Mouse (Mus musculus) kidney, postnatal 0 days (tissue): ENCODE results near the gene Cadm2. TPM values are rescaled to one million over a fixed set of nuclear protein-coding genes. Genes with fewer than 3 reads are reported as not detected.

Source experiments
- ATAC-seq: fragments of 200-750 bp; cut with Nextera tagmentation; replicated peaks from 2 replicates; pipeline ENCODE4 v1.8.0; 2017; ENCODE audit warnings: low read depth, moderate number of reproducible peaks, moderate TSS enrichment, moderate library complexity; ENCODE audit not compliant: low FRiP score
- DNase-seq: peaks from one replicate; pipeline ENCODE4 v3.0.0-alpha.2; 2016; ENCODE audit warnings: low spot score
- H3K27ac ChIP-seq: fragments of 300-500 bp; sonication (generic); 2 replicates; pipeline ENCODE4 v1.5.1; 2014; ENCODE audit warnings: mild to moderate bottlenecking
- H3K27me3 ChIP-seq: fragments of 300-500 bp; sonication (generic); 2 replicates; pipeline ENCODE4 v1.6.1; 2014; ENCODE audit warnings: low read length, mixed read lengths; ENCODE audit not compliant: insufficient read depth
- H3K36me3 ChIP-seq: fragments of 300-500 bp; sonication (generic); 2 replicates; pipeline ENCODE4 v1.6.1; 2014; ENCODE audit warnings: low read length, mixed read lengths; ENCODE audit not compliant: insufficient read depth
- H3K4me1 ChIP-seq: fragments of 300-500 bp; sonication (generic); replicated peaks from 2 replicates; pipeline ENCODE4 v1.6.1; 2014; ENCODE audit warnings: antibody characterized with exemption, low read length, mixed read lengths; ENCODE audit not compliant: insufficient read depth
- H3K4me2 ChIP-seq: fragments of 300-500 bp; sonication (generic); 2 replicates; pipeline ENCODE4 v1.6.1; 2014; ENCODE audit warnings: mild to moderate bottlenecking, low read length, moderate library complexity, mixed read lengths
- H3K4me3 ChIP-seq: fragments of 300-500 bp; sonication (generic); replicated peaks from 2 replicates; pipeline ENCODE4 v1.5.1; 2014; ENCODE audit warnings: low read depth, low read length
- H3K9ac ChIP-seq: fragments of 300-500 bp; sonication (generic); 2 replicates; pipeline ENCODE4 v1.6.1; 2014; ENCODE audit warnings: low read depth, low read length
- H3K9me3 ChIP-seq: fragments of 300-500 bp; sonication (generic); replicated peaks from 2 replicates; pipeline ENCODE4 v1.6.1; 2016; ENCODE audit warnings: low read length, inconsistent platforms, mixed read lengths
- CTCF ChIP-seq: IDR thresholded peaks from 2 replicates; pipeline ENCODE4 v1.5.1; 2016; ENCODE audit warnings: antibody characterized with exemption, low read depth, mild to moderate bottlenecking, moderate library complexity
- WGBS: fragments of 180-500 bp; shearing (Covaris S2); extraction: QIAGEN DNeasy Blood & Tissue Kit; methylation state at CpG from one replicate; pipeline ENCODE4 v1.1.7; 2014; 5-methylcytosine and 5-hydroxymethylcytosine counted together
- polyA plus RNA-seq: library from polyadenylated mRNA; unstranded; fragments of >200 nt; fragmentation: Nextera tagmentation; extraction: Ambion mirVana; gene quantifications from 2 replicates; pipeline ENCODE4 v1.2.1, GENCODE M21; 2015

The Cadm2 gene
- polyA plus RNA-seq, 1 experiment from 2014 or later = 0.11 TPM

- ATAC-seq (no peak), DNase-seq (no peak)
- Histone ChIP-seq H3K36me3 (no peaks in the 10 kb centered on the region), H3K4me2 (no peak overlapping the region), H3K4me3 (no peak overlapping the region), H3K9ac (no peak overlapping the region), H3K27me3 (no peaks in the 10 kb centered on the region), H3K27ac (no peak overlapping the region), H3K4me1 (no peaks in the 10 kb centered on the region), H3K9me3 (no peaks in the 10 kb centered on the region)
- 82% methylated on average over 3 of the region's 3 CpGs for WGBS
- TF ChIP-seq CTCF = no peak
Measured at GRCm38 (mm10) chr16:66851047-66851446, 769.7 kb downstream of the Cadm2 start.

- no peaks in the 10 kb centered on the region for H3K36me3 ChIP-seq
- H3K27me3 ChIP-seq = no peaks in the 10 kb centered on the region
- no peaks in the 10 kb centered on the region for H3K4me1 ChIP-seq
- DNase-seq = no peak
- TF ChIP-seq CTCF = no peak
- WGBS = 91% methylated on average over 3 of the region's 3 CpGs
- ATAC-seq = no peak
- H3K27ac ChIP-seq = no peak overlapping the region
- no peak overlapping the region for H3K4me3 ChIP-seq
- H3K9me3 ChIP-seq = no peaks in the 10 kb centered on the region
- H3K4me2 ChIP-seq = no peak overlapping the region
- no peak overlapping the region for H3K9ac ChIP-seq
Measured at GRCm38 (mm10) chr16:66824866-66825265, 795.8 kb downstream of the Cadm2 start.

DNA sequence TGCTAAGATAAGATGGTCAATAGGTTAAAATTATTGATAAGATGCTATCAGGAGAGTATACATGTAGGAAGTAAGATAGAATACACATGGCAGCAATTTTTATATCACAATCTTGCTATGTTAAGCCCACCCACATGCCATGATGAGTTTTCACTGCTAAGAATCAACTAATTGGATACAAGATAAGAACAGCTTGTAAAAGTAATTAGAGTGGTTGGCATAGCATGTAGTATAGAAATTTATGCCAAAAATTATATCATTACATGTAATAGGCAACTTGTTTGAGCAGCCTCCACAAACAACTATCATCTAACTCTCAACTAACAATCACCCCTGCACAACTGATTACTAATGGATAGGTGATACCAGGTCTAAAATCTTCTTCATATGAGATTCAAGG lies 809.2 kb downstream of the Cadm2 start:
- Histone ChIP-seq H3K9ac (no peak overlapping the region), H3K27me3 (no peaks in the 10 kb centered on the region), H3K4me1 (no peaks in the 10 kb centered on the region), H3K27ac (no peak overlapping the region), H3K36me3 (no peaks in the 10 kb centered on the region), H3K4me2 (no peak overlapping the region), H3K9me3 (no peaks in the 10 kb centered on the region), H3K4me3 (no peak overlapping the region)
- TF ChIP-seq CTCF = no peak
- no peak for ATAC-seq
- no peak for DNase-seq

DNA sequence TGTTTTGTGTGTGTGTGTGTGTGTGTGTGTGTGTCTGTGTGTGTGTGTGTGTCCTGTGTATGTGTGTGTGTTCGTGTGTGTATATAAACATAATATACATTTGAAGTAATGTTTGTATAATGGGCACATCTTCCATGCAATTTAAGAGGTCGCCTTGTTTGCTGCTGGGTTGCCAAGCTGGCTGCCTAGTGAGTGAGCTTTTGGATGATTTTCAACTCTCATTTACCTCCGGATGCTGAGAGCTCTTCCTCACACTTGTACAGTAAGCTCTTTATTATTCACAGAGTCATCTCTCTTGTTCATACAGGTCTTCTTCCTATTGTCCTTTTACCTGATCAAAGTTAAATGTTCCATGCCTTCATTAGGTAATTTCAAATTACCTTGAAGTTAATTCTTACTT lies 822.5 kb downstream of the Cadm2 start:
- ATAC-seq (no peak), DNase-seq (no peak)
- Histone ChIP-seq H3K27ac (no peak overlapping the region), H3K4me3 (no peak overlapping the region), H3K4me2 (no peak overlapping the region), H3K9me3 (no peaks in the 10 kb centered on the region), H3K36me3 (no peaks in the 10 kb centered on the region), H3K9ac (no peak overlapping the region), H3K27me3 (no peaks in the 10 kb centered on the region), H3K4me1 (no peaks in the 10 kb centered on the region)
- no peak for TF ChIP-seq CTCF
- WGBS = 85% methylated on average over 3 of the region's 3 CpGs

DNA sequence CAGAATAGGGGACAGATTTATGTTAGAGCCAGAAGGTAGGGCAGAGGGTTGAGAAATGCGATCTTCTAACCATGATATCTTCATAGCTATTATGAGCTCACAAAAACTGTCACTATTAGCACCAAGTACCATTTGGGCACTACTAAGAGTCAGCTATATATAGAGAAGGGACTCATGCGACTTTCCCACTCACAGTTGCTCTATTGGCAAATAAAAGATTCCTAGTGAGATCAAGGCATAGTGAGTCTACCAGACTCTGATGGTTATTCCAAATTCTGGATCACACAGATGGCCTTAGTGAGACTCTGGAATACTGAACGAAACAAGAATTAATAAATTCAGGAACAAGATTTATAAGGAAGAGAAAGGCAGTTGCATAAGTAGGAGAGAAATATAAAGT lies 827.6 kb downstream of the Cadm2 start:
- Histone ChIP-seq H3K4me2 (no peak overlapping the region), H3K9me3 (no peaks in the 10 kb centered on the region), H3K36me3 (no peaks in the 10 kb centered on the region), H3K27me3 (no peaks in the 10 kb centered on the region), H3K9ac (no peak overlapping the region), H3K27ac (no peak overlapping the region), H3K4me3 (no peak overlapping the region), H3K4me1 (no peaks in the 10 kb centered on the region)
- no peak for ATAC-seq
- no peak for TF ChIP-seq CTCF
- no peak for DNase-seq
- 76% methylated on average over 3 of the region's 3 CpGs for WGBS

GRCm38 (mm10) chr16:66771883-66772282 lies 848.8 kb downstream of the Cadm2 start:
- TF ChIP-seq CTCF = no peak
- H3K9me3 ChIP-seq = no peaks in the 10 kb centered on the region
- WGBS = 65% methylated on average over 4 of the region's 4 CpGs

DNA sequence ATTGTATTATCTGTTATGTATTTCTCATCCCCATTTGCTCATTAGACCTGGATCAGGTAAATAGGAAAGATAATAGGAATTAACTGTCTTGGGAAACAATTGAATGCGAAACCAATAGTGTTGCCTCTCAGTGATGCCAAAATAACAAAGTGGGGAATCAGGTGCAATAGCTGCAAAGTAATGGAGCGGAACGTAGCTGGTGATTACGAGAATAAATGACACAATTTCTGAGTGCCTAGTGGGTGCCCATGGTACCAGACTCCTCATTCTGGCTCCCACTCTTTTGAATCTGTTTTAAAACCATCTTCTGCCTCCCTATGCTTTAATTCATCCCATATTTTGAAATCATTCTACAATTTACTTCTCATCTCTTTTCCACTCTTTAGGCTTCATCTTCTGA lies 851.2 kb downstream of the Cadm2 start:
- Histone ChIP-seq H3K4me3 (no peak overlapping the region), H3K4me1 (no peaks in the 10 kb centered on the region), H3K4me2 (no peak overlapping the region), H3K27ac (no peak overlapping the region), H3K36me3 (no peaks in the 10 kb centered on the region), H3K9ac (no peak overlapping the region), H3K9me3 (no peaks in the 10 kb centered on the region), H3K27me3 (no peaks in the 10 kb centered on the region)
- no peak for TF ChIP-seq CTCF
- ATAC-seq (no peak), DNase-seq (no peak)
- WGBS = 78% methylated on average over 4 of the region's 4 CpGs

More at GRCm38 (mm10) chr16:66771883-66772282, 848.8 kb downstream of the Cadm2 start:
- no peak overlapping the region for H3K27ac ChIP-seq
- ATAC-seq (no peak), DNase-seq (no peak)
- H3K27me3 ChIP-seq = no peaks in the 10 kb centered on the region
- H3K9ac ChIP-seq = no peak overlapping the region
- H3K4me3 ChIP-seq = no peak overlapping the region
- no peak overlapping the region for H3K4me2 ChIP-seq
- H3K36me3 ChIP-seq = no peaks in the 10 kb centered on the region
- H3K4me1 ChIP-seq = no peaks in the 10 kb centered on the region
